Mouse (Mus musculus): ENCODE data around the gene Nelfb. TPM values are rescaled to one million over a fixed set of nuclear protein-coding genes. Genes with fewer than 3 reads are reported as not detected.

The Nelfb gene
- total RNA-seq, 2 experiments from 2014 or later, result 28.2 to 67.6 TPM

DNA sequence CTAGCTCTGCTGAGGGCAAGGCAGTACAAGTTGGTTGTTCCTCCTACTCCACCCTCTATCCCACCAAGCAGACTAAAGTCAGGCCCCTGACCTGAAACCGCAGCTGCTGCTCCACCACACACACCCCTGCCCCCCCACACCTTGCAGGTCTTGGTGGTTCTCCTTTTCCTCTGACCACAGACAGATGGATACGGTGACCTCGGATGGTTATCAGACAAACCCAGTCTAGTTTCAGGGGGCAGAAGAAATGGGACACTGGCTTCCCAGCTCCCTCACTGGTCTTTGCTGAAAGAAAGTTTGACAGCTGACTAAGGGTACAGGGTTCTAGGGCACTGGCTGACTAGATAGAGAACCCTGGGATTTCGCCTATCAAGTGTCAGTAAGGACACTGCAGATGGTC, 22.1 kb upstream of the Nelfb start:
- no peak for ATAC-seq (replicated peaks; ENCODE audit: low FRiP score, low TSS enrichment, poor library complexity, severe bottlenecking)

DNA sequence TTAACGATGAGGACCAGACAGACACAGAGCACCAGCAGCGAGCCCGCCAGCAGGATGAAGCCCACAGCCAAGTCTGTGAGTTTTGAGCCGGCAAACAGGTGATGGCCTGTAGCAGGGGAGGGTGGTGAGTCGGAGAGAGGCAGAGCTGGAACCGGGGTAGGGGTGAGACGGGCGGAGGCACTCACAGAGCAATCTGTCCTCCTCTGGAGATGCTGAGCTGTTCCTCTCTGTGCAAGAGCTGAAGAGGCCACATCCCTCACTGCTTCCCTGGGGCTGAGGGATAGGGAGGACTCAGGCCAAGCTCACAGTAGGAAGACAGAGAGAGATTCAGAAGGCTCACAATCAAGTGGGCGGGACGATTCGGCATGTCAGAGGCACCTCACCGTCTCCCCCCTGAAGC, 19.7 kb upstream of the Nelfb start:
- ATAC-seq (replicated peaks; ENCODE audit: low FRiP score, low TSS enrichment, poor library complexity, severe bottlenecking), result no peak

DNA sequence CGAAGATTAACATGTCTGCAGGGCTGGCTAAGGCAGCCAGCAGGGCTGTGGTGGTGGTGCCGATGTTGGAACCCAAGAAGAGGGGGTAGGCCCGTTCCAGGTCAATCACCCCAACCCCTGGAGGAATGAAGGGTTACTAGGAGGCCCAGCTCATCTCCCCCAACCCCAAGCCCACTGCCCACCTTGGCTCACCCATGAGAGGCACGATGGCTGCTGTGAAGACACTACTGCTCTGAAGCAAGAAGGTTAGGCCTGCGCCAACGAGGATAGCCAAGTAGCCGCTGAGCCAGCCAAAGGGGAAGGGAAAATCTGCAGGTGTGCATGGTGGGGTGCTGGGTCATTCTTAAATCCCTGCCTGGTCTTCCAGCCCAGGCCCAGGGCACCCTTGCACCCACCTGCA, 19.3 kb upstream of the Nelfb start:
- ATAC-seq (replicated peaks; ENCODE audit: low FRiP score, low TSS enrichment, poor library complexity, severe bottlenecking), result no peak

DNA sequence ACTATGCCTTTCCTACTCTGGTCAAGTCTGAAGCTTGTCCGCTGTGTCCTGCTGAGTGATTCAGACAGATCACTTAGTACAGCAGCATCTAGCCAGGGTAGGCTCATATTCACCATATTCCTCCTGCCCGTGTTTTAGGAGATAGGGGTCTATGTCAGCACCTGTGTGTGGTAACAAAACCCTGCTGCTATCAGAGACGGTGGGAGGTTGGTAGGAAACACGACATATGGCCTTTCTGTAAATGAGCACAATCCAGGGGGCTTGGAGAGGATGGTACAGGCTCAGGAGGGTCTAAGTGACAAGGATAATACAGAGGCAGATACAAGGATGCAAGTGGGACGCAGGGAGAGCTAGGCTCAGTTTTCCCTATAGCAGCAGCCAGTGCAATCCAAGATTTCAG, 18.3 kb upstream of the Nelfb start:
- ATAC-seq (replicated peaks; ENCODE audit: low FRiP score, low TSS enrichment, poor library complexity, severe bottlenecking), result no peak

DNA sequence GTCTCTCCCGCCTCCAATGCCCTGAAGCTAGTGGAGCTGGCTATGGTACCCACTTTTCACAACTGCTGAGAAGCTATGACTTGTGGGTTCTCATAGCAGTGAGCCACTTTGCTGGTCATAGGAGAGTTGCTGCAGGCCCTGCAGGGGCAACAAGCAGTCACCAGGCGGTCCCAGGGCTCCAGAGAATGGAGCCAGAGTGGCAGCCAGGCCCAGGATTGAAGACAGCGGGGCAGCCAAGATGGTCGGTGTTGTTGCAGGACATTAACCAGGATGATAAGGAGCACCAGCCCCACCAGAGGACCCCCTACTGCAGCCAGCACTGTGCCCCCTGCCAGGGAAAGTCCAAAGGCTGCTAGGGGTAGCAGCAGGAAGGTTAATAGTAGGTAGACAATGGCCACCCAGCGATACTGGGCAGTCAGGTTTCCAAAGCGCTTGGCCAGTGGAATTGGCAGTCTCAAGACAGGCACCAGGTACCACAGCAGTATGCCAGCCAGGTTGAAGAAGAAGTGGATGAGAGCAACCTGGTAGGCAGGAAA, 17.8 kb upstream of the Nelfb start:
- ATAC-seq (replicated peaks; ENCODE audit: low FRiP score, low TSS enrichment, poor library complexity, severe bottlenecking), result no peak

DNA sequence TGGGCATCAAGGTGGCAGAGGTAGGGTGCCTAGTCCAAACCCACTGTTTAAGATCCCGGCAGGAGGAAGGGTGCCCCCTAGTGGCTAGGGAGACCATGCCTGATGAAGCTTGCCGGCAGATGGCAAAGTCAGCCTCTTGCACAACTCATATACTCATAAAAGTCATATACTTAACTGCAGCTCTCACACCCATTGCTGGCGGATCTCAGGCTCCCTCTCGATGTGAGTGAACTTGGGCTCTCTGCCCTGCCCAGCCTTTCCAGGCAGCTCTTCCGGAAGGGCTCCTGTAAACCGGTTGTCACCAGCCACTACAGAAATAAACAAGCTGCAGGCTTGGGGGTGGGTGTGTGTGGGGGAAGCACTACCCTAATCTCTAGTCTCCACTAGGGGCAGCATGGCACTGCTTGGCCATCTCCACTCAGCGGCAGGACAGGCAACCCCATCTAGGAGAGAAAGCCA, 17.2 kb upstream of the Nelfb start:
- peak; percentile 54 for ATAC-seq (replicated peaks; ENCODE audit: low FRiP score, low TSS enrichment, poor library complexity, severe bottlenecking)

DNA sequence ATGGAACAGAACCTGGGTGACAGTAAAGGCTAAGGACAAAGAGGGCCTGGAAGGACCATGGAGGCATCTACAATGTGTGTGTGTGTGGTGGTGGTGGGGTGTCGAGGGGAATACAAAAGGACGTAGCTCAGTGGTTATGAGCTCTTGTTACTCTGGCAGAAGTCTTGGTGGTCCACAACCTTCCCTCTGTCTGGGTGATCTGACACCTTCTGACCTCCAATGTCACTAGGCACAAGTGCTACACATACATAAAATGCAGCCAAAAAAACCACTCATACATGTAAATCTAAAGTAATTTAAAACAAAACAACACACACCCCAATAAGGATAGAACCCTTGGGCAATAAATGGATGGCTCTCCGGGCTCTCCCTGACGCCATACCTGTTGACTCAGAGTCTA, 16.1 kb upstream of the Nelfb start:
- no peak for ATAC-seq (replicated peaks; ENCODE audit: low FRiP score, low TSS enrichment, poor library complexity, severe bottlenecking)

DNA sequence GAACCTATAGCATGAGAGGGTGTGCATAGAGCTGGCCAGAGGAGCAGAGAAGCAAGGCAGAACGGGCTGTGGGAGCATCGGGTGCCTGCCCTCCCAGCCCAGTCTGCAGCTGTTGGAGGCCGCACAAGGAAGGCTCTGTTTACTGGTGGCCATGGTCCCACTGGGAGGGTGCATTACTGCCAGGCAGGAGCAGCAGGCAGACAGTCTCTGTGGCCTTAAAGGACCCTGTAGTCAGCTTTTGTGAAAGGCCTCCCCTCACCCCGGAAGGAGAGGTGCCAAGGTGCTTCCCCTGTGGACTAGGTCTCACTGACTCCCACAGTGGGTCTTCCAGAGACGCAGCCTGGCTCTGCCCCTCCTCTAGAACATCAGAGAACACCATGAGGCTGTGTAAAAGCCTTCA, 15.6 kb upstream of the Nelfb start:
- no peak for ATAC-seq (replicated peaks; ENCODE audit: low FRiP score, low TSS enrichment, poor library complexity, severe bottlenecking)

DNA sequence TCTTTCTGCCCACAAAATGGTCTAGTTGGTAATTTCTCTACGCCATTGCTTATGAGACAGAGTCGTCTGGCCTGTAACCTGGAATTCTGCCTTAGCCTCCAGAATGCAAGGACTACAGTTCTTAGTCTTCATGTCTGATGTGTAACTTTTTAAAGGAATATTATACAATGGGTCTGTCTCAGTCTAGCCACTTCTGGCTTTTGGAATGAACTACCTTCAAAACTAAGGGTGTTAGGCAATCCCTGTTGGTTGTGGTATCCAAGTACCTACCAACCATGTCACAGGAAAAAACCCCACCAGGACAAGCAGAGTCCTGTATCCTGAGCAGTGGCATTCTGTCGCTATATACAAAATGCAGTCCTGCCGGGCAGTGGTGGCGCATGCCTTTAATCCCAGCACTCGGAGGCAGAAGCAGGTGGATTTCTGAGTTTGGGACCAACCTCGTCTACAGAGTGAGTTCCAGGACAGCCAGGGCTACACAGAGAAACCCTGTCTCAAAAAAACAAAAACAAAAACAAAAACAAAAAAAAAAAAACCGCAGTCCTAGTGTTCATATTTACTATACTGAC, 14.6 kb upstream of the Nelfb start:
- no peak for ATAC-seq (replicated peaks; ENCODE audit: low FRiP score, low TSS enrichment, poor library complexity, severe bottlenecking)

DNA sequence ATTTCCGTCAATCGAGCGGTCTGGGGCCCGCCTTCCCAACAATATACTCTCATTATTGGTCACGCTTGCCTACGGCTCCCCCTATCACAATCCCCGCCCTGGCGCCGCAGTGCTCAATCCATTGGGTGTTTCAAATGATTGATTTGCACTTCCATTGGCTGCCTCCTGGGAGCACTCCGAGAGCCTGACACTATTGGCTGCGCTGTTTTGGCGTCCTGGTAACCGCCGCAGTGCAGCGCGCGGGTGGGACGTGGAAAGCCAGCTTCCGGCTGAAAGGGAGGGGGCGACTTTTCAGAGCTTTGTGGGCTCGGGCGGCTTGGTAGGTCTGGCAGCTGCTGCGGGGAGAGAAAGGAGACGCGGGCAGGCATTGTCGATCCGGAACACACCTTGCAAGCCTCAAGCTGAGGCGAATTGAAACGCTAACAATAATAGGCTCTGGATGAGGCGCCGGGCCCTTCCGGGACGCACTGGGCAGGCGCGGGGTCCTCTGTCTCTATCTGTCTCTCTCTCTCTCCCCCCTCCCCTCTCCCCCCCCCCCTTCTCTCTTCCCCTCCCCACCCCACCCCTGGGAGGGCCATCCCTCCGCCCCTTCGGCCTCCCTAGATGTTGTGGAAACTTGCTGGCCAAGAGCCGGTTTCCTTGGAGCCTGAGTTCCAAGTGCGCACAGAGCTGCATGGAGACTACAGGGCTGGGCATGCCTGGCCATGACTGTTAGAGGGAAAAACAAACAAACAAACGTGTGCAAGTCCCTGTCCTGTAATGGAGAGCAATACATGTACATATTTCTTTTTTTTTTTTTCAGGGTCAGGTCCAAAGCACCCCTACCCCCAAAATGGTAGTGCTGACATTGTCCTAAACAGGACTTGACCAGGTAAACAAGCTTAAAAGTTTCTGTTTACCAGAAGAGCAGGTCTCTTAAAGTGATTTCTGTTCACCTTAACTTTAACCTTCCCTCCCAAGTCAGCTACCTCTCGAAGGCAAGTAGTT, 13.8 kb upstream of the Nelfb start:
- peak; percentile 75 for ATAC-seq (replicated peaks; ENCODE audit: low FRiP score, low TSS enrichment, poor library complexity, severe bottlenecking)

DNA sequence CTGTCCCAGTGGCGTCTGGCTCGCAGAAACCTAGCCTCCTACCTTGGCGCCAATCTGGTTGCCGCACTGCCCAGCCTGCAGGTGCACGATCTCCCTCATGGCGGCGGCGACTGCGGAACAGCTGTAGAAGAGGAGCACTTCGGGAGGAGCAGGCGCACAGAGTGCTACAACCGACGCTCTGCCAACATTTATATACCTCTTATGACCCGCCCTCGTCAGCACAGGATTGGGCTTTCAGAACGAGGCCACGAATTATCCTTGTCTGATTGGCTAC, 13.1 kb upstream of the Nelfb start, which contains the start of gene Tubb4b:
Gene Tubb4b (minus strand): TSS at position 211 of the 274 bp plus-strand sequence.
- ATAC-seq (replicated peaks; ENCODE audit: low FRiP score, low TSS enrichment, poor library complexity, severe bottlenecking), result no peak

DNA sequence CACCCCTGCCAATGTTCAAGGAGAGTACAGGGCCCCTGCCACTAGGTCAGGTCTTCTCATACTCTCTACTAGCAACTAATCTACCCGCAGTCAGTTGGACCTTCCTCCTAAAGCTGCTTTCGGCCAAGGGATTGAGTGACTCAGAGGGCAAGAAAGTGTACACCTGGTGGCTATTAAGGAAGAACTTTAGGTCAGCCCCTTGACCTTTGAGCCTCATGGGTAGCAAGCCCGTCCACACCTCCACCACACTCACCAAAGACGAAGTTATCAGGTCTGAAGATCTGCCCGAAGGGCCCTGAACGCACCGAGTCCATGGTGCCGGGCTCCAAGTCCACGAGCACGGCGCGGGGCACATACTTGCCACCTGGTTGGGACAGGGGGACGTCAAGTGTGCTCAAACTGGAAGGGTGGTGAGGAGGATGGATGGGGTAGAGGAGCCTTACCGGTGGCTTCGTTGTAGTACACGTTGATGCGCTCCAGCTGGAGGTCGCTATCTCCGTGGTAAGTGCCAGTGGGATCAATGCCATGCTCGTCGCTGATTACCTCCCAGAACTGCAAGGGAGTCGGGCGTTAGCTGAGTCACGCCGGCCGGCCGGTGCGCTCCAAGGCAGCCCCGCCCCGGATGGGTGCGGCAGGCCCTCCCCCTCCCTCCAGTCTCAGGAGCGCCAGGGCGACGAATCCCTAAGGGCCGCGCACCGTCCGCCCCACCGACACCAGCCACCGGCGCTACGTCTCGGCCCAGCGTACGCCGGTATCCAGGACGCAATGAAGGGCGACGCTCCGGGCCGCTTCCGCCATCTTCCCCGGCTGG, 12.6 kb upstream of the Nelfb start:
- ATAC-seq (replicated peaks; ENCODE audit: low FRiP score, low TSS enrichment, poor library complexity, severe bottlenecking), result peak; percentile 60

DNA sequence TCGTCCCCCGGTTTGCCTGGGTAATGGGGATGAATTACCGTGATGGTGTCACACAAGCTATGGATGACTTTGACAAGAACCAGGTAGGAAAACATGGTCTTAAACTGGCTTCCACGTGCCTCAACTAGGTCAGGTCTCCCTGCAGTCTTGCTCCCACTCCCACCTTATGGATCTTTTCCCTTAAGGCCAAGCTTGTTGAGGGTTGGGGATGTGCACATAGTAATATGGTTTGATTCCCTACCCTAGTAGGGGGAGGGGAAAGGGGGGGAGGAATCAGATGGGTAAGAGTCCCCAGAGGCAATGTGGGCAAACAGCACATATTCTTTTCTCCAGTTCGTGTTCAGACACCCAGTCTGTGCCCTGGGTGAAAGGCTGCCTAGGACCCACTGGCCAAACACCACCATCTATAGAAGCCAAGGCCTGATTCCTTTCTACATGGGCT, 10.1 kb upstream of the Nelfb start:
- no peak for ATAC-seq (replicated peaks; ENCODE audit: low FRiP score, low TSS enrichment, poor library complexity, severe bottlenecking)

DNA sequence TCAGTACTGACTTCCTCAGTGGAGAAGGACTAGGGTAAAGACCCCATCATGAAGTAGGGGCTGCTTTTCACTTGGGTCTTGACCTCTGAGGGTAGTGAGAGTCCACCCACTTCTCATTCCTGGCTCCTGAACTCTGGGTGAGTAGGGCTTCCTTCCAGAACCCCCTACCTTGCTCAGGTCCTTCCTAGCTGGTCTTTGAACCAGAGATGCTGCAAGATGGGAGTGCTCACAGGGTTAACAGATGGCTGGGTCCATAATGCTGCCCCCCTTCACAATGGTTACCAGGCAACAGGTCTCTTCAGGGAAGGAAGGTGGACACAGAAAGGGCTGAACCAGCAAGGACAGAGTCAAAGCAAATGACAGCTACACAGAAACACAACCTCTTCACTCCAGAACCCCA, 7.2 kb upstream of the Nelfb start, which contains the start of gene Fam166a:
Gene Fam166a (plus strand): TSS at position 301 of the 400 bp plus-strand sequence.
- no peak for ATAC-seq (replicated peaks; ENCODE audit: low FRiP score, low TSS enrichment, poor library complexity, severe bottlenecking)

DNA sequence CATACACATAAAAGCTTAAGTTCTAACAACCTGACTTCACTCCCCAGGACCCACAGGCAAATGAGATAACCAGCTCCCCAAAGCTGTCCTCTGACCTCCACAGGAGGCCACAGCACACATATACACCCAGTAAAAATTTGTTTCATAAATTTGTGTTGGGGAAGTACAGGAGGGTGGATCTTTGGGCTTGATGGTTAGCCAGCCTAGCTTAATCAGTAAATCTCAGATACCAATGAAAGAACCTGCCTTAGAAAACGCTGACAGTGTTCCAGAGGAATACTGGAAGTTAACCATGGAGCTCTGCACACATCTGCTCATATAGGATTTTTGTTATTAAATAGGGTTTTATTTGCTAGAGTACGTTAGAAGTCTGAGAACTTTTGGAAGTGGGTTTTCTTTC, 6.4 kb upstream of the Nelfb start:
- no peak for ATAC-seq (replicated peaks; ENCODE audit: low FRiP score, low TSS enrichment, poor library complexity, severe bottlenecking)

DNA sequence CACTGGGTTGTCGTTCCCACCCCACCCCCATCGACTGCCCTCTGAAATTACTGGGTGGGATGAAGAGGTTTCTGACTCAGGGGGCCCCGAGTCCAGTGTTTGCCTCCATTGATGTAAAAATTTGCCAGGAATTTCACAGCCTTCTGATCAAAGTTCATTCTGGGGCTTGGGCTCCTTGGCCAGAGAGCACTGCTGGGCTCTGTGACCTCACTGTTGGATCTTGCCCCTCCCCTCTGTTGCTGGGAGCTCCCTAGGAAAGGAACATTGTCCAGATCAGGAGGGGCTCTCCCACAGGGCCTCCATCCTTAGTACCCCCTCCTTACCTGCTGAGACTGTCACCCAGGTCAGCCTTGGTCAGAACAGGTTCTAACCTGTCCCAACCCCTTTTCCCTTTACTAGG, 3.2 kb upstream of the Nelfb start, which contains the start of gene Stpg3:
Gene Stpg3 (minus strand): TSS at position 194 of the 400 bp plus-strand sequence.
- no peak for ATAC-seq (replicated peaks; ENCODE audit: low FRiP score, low TSS enrichment, poor library complexity, severe bottlenecking)

DNA sequence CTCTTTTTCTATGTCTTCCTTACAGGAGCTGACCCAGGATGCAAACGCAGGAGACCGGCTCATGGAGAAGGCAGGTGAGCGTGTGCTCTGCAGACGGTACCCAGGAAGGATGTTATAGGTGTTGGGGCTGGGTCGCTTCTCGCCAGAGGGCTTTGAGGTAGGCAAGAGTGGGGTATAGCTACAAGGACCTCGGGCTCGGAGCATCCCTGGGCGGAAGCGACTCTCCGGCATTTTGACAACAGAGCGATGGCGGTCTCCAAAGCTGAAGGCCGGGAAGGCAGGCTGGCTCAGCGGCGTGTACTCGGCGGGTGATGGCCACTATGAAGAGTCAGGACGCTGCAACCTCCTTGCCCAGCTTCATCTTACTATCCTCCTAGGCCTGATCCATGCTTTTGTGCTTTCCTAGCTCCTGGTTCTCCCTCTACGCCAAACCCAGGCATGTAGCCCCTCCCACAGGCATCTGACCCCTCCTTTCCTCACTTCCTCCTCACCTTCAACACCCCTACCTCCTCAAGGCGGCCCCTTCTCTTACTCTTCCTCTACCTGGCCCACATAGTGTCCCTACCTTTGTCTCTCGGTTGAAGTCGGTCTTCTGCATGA, 2.1 kb upstream of the Nelfb start:
- no peak for ATAC-seq (replicated peaks; ENCODE audit: low FRiP score, low TSS enrichment, poor library complexity, severe bottlenecking)

DNA sequence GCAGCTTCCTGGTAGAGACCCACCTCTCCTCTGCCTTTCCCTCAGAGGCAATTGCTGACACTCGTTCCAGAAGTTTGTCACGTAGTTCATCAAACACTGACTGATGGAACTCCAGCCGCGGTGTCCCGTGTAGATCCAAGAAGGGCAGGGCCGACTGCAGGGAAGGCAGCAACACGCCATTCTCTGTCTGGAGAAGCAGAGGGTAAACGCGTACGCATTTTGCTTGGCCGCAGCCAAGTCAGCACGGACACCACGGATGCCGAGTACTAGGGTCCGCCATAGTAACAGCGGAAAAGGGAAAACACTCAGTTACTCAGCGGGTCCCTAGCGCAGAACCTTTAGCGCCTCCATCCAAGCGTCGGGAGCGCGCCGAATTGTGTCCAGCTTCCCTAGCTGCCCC, 603 bp downstream of the Nelfb start:
- no peak for ATAC-seq (replicated peaks; ENCODE audit: low FRiP score, low TSS enrichment, poor library complexity, severe bottlenecking)

DNA sequence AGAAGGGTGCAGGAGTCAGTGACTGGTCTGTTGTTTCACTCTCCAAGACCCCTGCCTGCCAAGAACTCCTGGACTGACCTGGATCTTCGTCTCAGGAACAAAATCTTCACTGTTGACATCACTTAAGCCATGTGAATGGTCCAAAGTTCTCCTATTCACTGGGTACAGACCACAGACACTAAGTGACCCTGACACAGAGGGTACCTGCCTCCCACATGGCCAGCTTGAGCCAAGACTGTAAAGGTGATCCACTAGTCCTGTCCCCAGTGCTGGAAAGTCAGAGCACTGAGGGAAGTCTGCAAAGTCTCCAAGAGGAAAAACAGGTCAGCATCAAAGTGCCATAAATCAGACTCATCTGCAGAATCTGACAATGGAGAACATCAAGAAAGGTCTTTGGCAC, 3.7 kb downstream of the Nelfb start:
- ATAC-seq (replicated peaks; ENCODE audit: low FRiP score, low TSS enrichment, poor library complexity, severe bottlenecking), result no peak
